Mouse (Mus musculus) thymus, adult 2 months (tissue): ENCODE measurements at regions not wholly inside any gene's neighbourhood (a gene's known extent, or its start where the extent isn't known, plus 50 kb on each side); places are given as distances from the start of the nearest gene placed in this dataset.

ENCODE experiments used
- CTCF ChIP-seq: fragments of 200-500 bp; IDR thresholded peaks from 2 replicates; pipeline ENCODE4 v1.5.1; 2012; ENCODE audit warnings: mild to moderate bottlenecking, control low read depth, low read length, moderate library complexity, borderline replicate concordance; ENCODE audit not compliant: control insufficient read depth, poor library complexity, insufficient read depth; ENCODE audit errors: extremely low read depth
- POLR2A ChIP-seq: fragments of 200-500 bp; IDR thresholded peaks from 2 replicates; pipeline ENCODE4 v1.6.1; 2012; ENCODE audit warnings: mild to moderate bottlenecking, low read length, control low read depth, moderate library complexity; ENCODE audit not compliant: control insufficient read depth, poor library complexity, insufficient read depth; ENCODE audit errors: extremely low read depth

- no peak for TF ChIP-seq CTCF
- TF ChIP-seq POLR2A = no peak
Observed at GRCm38 (mm10) chr16:29790064-29790463, 210.9 kb downstream of the Opa1 start.
